Mouse (Mus musculus) heart, embryonic 10.5 days (tissue): ENCODE measurements around the gene Cpne6. TPM values are rescaled to one million over a fixed set of nuclear protein-coding genes. Genes with fewer than 3 reads are reported as not detected.
A peak's percentile ranks its signal among the peaks of the same experiment; 100 is the strongest.

ENCODE experiments used
- DNase-seq: peaks from one replicate; pipeline ENCODE4 v3.0.0-alpha.2; 2017; ENCODE audit warnings: low spot score
- H3K27ac ChIP-seq: fragments of 300-500 bp; sonication (generic); 2 replicates; pipeline ENCODE4 v1.5.1; 2016; ENCODE audit warnings: mild to moderate bottlenecking
- H3K27me3 ChIP-seq: fragments of 300-500 bp; sonication (generic); 2 replicates; pipeline ENCODE4 v1.6.1; 2016; ENCODE audit warnings: mild to moderate bottlenecking; ENCODE audit not compliant: poor library complexity, insufficient read depth, severe bottlenecking
- H3K36me3 ChIP-seq: fragments of 300-500 bp; sonication (generic); 2 replicates; pipeline ENCODE4 v1.6.1; 2016; ENCODE audit warnings: mild to moderate bottlenecking, moderate library complexity
- H3K4me1 ChIP-seq: fragments of 300-500 bp; sonication (generic); 2 replicates; pipeline ENCODE4 v1.6.1; 2016; ENCODE audit warnings: mild to moderate bottlenecking
- H3K4me3 ChIP-seq: fragments of 300-500 bp; sonication (generic); 2 replicates; pipeline ENCODE4 v1.5.1; 2016; ENCODE audit warnings: mild to moderate bottlenecking, moderate library complexity
- H3K9me3 ChIP-seq: fragments of 300-500 bp; sonication (generic); 2 replicates; pipeline ENCODE4 v1.6.1; 2016; ENCODE audit warnings: mild to moderate bottlenecking, moderate library complexity
- WGBS: fragments of 180-500 bp; shearing (Covaris S2); methylation state at CpG from one replicate; pipeline ENCODE4 v1.1.7; 2016; 5-methylcytosine and 5-hydroxymethylcytosine counted together
- polyA plus RNA-seq: library from polyadenylated mRNA; unstranded; fragments of >200 nt; fragmentation: Nextera tagmentation; extraction: Ambion mirVana; gene quantifications from 2 replicates; pipeline ENCODE4 v1.2.1, GENCODE M21; 2016

Gene Cpne6
- polyA plus RNA-seq, 1 experiment from 2014 or later: 0.36 TPM

- Histone ChIP-seq H3K27me3 (no peaks in the 10 kb centered on the region), H3K4me1 (peaks cover 16% of the 10 kb centered on the region), H3K4me3 (peak within 1 kb of the TSS; percentile 77), H3K27ac (peak within 1 kb of the TSS; percentile 98), H3K9me3 (no peaks in the 10 kb centered on the region), H3K36me3 (peaks cover 29% of the 10 kb centered on the region)
- peak; percentile 100 for DNase-seq
- under 1% methylated on average over 51 of the region's 51 CpGs for WGBS
Observed at GRCm38 (mm10) chr14:55560202-55561073, 50.2 kb downstream of the Cpne6 start, which contains the start of gene A730061H03Rik. Gene A730061H03Rik, minus strand, starts transcription at chr14:55560406.

GRCm38 (mm10) chr14:55561860-55562259, 51.6 kb downstream of the Cpne6 start:
- H3K4me3 ChIP-seq: no peak overlapping the region
- no peak overlapping the region for H3K27ac ChIP-seq
- peaks cover 13% of the 10 kb centered on the region for H3K4me1 ChIP-seq
- DNase-seq: no peak
- peaks cover 43% of the 10 kb centered on the region for H3K36me3 ChIP-seq
- 84% methylated on average over 10 of the region's 10 CpGs for WGBS
- no peaks in the 10 kb centered on the region for H3K27me3 ChIP-seq
- no peaks in the 10 kb centered on the region for H3K9me3 ChIP-seq

DNA sequence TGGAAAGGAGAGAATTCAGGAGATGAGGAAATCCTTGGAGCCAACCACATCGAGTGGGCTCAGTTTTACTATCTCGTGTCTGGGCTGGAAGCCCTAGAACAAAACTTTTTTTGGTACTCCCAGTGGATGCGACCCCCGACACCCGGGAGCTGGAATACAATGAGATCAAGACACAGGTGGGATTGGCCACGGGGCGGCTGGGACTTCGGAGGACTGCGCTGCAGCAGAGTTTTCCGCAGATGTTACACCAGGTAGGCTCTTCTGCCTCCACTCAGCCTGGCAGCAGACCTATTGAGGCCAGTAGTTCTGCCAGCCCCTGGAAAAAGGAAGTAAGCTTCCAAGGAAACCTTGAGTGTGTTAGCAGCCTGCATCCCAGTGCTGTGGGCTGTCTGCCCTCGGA, 53.0 kb downstream of the Cpne6 start:
- no peak overlapping the region for H3K27ac ChIP-seq
- DNase-seq: no peak
- H3K36me3 ChIP-seq: peaks cover 57% of the 10 kb centered on the region
- H3K27me3 ChIP-seq: no peaks in the 10 kb centered on the region
- peaks cover 11% of the 10 kb centered on the region for H3K4me1 ChIP-seq
- 88% methylated on average over 11 of the region's 11 CpGs for WGBS
- no peaks in the 10 kb centered on the region for H3K9me3 ChIP-seq
- no peak overlapping the region for H3K4me3 ChIP-seq

DNA sequence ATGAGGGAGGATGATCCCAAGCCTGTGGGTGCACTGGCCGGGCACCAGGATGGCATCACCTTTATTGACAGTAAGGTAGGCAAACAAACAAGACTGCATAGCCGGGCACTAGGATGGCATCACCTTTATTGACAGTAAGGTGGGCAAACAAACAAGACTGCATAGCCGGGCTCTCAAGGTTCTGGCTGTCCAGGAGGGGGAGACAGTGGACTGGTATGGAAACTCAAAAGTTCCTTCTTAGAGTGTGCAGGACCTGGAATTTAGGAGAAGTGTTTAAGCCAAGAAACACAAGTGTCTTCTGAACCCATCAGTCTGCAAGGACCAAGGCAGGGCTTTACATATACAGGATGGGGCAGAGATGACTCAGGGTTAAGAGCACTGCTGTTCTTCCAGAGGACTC, 55.5 kb downstream of the Cpne6 start:
- Histone ChIP-seq H3K4me1 (peaks cover 13% of the 10 kb centered on the region), H3K4me3 (no peak overlapping the region), H3K27me3 (no peaks in the 10 kb centered on the region), H3K36me3 (peaks cover 78% of the 10 kb centered on the region), H3K27ac (no peak overlapping the region), H3K9me3 (no peaks in the 10 kb centered on the region)
- no peak for DNase-seq
- 74% methylated on average over 3 of the region's 3 CpGs for WGBS

Other genes with a start within 250 kb of the Cpne6 start
- gene Dhrs4, start 31.7 kb upstream of the Cpne6 start, polyA plus RNA-seq: 62.6 and 85.5 TPM in 2 replicates
- 1.5 and 3.3 TPM in 2 replicates for gene Carmil3, start 19.8 kb upstream of the Cpne6 start, polyA plus RNA-seq
- gene Nrl, start 14.5 kb downstream of the Cpne6 start, polyA plus RNA-seq: not detected in 2 replicates
- 31.5 and 32.5 TPM in 2 replicates for gene Pck2, start 29.8 kb downstream of the Cpne6 start, polyA plus RNA-seq
- 69.9 and 75.2 TPM in 2 replicates for gene Dcaf11, start 49.6 kb downstream of the Cpne6 start, polyA plus RNA-seq
- 1.3 TPM in 1 of 2 replicates, not detected in the other for gene A730061H03Rik, start 50.0 kb downstream of the Cpne6 start, polyA plus RNA-seq
- 74.6 and 136 TPM in 2 replicates for gene Fitm1, start 65.2 kb downstream of the Cpne6 start, polyA plus RNA-seq
- 173 and 196 TPM in 2 replicates for gene Psme1, start 67.7 kb downstream of the Cpne6 start, polyA plus RNA-seq
- 17.1 and 22.1 TPM in 2 replicates for gene Emc9, start 74.9 kb downstream of the Cpne6 start, polyA plus RNA-seq
- gene Psme2, start 80.7 kb downstream of the Cpne6 start, polyA plus RNA-seq: 188 and 205 TPM in 2 replicates
- gene Rnf31, start 81.3 kb downstream of the Cpne6 start, polyA plus RNA-seq: 14.4 and 21.9 TPM in 2 replicates
- 5.9 and 7.4 TPM in 2 replicates for gene Irf9, start 93.1 kb downstream of the Cpne6 start, polyA plus RNA-seq
- gene Rec8, start 107.6 kb downstream of the Cpne6 start, polyA plus RNA-seq: 13.7 and 17.6 TPM in 2 replicates
- gene Ipo4, start 125.5 kb downstream of the Cpne6 start, polyA plus RNA-seq: 103 and 108 TPM in 2 replicates
- 2.3 and 3.1 TPM in 2 replicates for gene Gm49378, start 127.5 kb downstream of the Cpne6 start, polyA plus RNA-seq
- 91.6 and 96.4 TPM in 2 replicates for gene Tm9sf1, start 133.4 kb downstream of the Cpne6 start, polyA plus RNA-seq
- gene Tssk4, start 139.7 kb downstream of the Cpne6 start, polyA plus RNA-seq: 0.27 and 0.57 TPM in 2 replicates
- 71.6 and 79.7 TPM in 2 replicates for gene Mdp1, start 150.1 kb downstream of the Cpne6 start, polyA plus RNA-seq
- gene Gmpr2, start 161.5 kb downstream of the Cpne6 start, polyA plus RNA-seq: 50.8 and 58.8 TPM in 2 replicates
- 543 and 573 TPM in 2 replicates for gene Nedd8, start 161.7 kb downstream of the Cpne6 start, polyA plus RNA-seq
- 44.4 and 50.4 TPM in 2 replicates for gene Tinf2, start 171.4 kb downstream of the Cpne6 start, polyA plus RNA-seq
- gene Tgm1, start 203.5 kb downstream of the Cpne6 start, polyA plus RNA-seq: 0.46 and 1.6 TPM in 2 replicates
- gene Rabggta, start 211.8 kb downstream of the Cpne6 start, polyA plus RNA-seq: 25.1 and 29.4 TPM in 2 replicates
- gene Dhrs1, start 235.2 kb downstream of the Cpne6 start, polyA plus RNA-seq: 59.7 and 60.5 TPM in 2 replicates
- 33.2 and 49.1 TPM in 2 replicates for gene Nop9, start 235.2 kb downstream of the Cpne6 start, polyA plus RNA-seq
- 1.4 and 2.0 TPM in 2 replicates for gene Cideb, start 248.0 kb downstream of the Cpne6 start, polyA plus RNA-seq